15 mouse cellular contexts compared by ENCODE assay signal in the genomic region with DNA sequence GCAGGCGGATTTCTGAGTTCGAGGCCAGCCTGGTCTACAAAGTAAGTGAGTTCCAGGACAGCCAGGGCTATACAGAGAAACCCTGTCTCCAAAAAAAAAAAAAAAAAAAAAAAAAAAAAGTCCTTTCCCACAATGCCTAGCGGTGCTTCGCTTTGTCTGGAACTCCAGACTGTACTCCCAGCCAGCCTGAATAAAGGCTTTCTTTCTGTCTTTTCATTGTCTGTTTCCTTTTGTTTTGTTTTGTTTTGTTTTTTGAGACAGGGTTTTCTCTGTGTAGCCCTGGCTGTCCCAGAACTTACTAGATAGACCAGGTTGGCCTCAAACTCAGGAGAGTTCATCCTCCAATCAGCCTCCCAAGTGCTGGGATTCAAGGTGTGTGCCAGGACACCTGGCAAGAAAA. TPM values are rescaled to one million over a fixed set of nuclear protein-coding genes. Genes with fewer than 3 reads are reported as not detected.
"Had no signal": no experiment of that assay in that cellular context is flagged by ENCODE, and none has a peak within 500 bp of the region (broad histone marks: within the 10 kb centered on the region; RNA-seq: fewer than 3 reads in every experiment).

No protein-coding gene starts in this region.

- DNase-seq: kidney, postnatal 10 days; kidney, postnatal 4 days; lung, adult 2 months; lung, postnatal 36 days; thymus, adult 2 months; thymus, postnatal 25 days had no signal

- H3K4me3 ChIP-seq: layer of hippocampus, adult 2 months; left cerebral cortex, adult 2 months; limb, embryonic 10.5 days; liver, embryonic 15.5 days; midbrain, embryonic 13.5 days had no signal

- H3K36me3 ChIP-seq: limb, embryonic 10.5 days; liver, embryonic 15.5 days; midbrain, embryonic 13.5 days had no signal

- H3K4me2 ChIP-seq: liver, embryonic 11.5 days; liver, embryonic 15.5 days; midbrain, embryonic 13.5 days had no signal

- H3K9ac ChIP-seq: liver, embryonic 15.5 days; midbrain, embryonic 13.5 days had no signal

- H3K9me3 ChIP-seq: limb, embryonic 10.5 days; liver, embryonic 15.5 days; midbrain, embryonic 13.5 days had no signal

- H3K27ac ChIP-seq: left cerebral cortex, adult 2 months; limb, embryonic 10.5 days; liver, embryonic 15.5 days; midbrain, embryonic 13.5 days had no signal

- H3K27me3 ChIP-seq: liver, embryonic 15.5 days; midbrain, embryonic 13.5 days had no signal

- ATAC-seq: lung, postnatal 0 days; midbrain, embryonic 13.5 days had no signal

RNA-seq across cellular contexts. Expression of gene Slc25a34, which starts 59.4 kb away (rescaled TPM):
- polyA plus RNA-seq: liver, embryonic 11.5 days; neural tube, embryonic 14.5 days; stomach, embryonic 14.5 days had no signal
